Mouse (Mus musculus): ENCODE results near the gene Fgfr2. TPM values are rescaled to one million over a fixed set of nuclear protein-coding genes. Genes with fewer than 3 reads are reported as not detected.

Gene Fgfr2
- polyA plus RNA-seq, 1 experiment, result 1.7 TPM

- no peaks in the 10 kb centered on the region for H3K27me3 ChIP-seq (ENCODE audit: control insufficient read depth, insufficient read depth, insufficient read length)
- H3K79me3 ChIP-seq (ENCODE audit: low read depth), result no peaks in the 10 kb centered on the region
- no peak for TF ChIP-seq CTCF (IDR thresholded peaks at IDR 0.05; ENCODE audit: control insufficient read depth, insufficient read depth, insufficient read length)
- TF ChIP-seq FOSL1 (IDR thresholded peaks at IDR 0.05; ENCODE audit: insufficient read depth, low read length, poor library complexity, severe bottlenecking), result no peak
- no peak for TF ChIP-seq USF1 (IDR thresholded peaks at IDR 0.05; ENCODE audit: low read depth)
- TF ChIP-seq MAX (IDR thresholded peaks at IDR 0.05), result no peak
- TF ChIP-seq MYOG (IDR thresholded peaks at IDR 0.05; ENCODE audit: control insufficient read depth, extremely low read depth, insufficient read length), result no peak
- no peak for TF ChIP-seq MYOD1 (IDR thresholded peaks at IDR 0.05; ENCODE audit: control insufficient read depth, insufficient read length, low read depth)
- TF ChIP-seq CEBPB (IDR thresholded peaks at IDR 0.05; ENCODE audit: low read depth), result no peak
Measured at GRCm38 (mm10) chr7:132468391-132468790, 654.8 kb downstream of the Fgfr2 start.

GRCm38 (mm10) chr7:132465897-132466296 is 657.3 kb downstream of the Fgfr2 start:
- Histone ChIP-seq H3K79me2 (ENCODE audit: control insufficient read depth, insufficient read depth) (no peaks in the 10 kb centered on the region), H3K36me3 (ENCODE audit: control insufficient read depth, insufficient read depth) (no peaks in the 10 kb centered on the region), H3K4me3 (ENCODE audit: insufficient read depth, poor library complexity, severe bottlenecking) (no peak overlapping the region), H3ac (ENCODE audit: control insufficient read depth, insufficient read length, low read depth) (no peak overlapping the region), H3K79me3 (ENCODE audit: low read depth) (no peaks in the 10 kb centered on the region), H3K27me3 (ENCODE audit: control insufficient read depth, insufficient read depth, insufficient read length) (no peaks in the 10 kb centered on the region)
- TF ChIP-seq FOSL1 (IDR thresholded peaks at IDR 0.05; ENCODE audit: insufficient read depth, low read length, poor library complexity, severe bottlenecking) (no peak), CEBPB (IDR thresholded peaks at IDR 0.05; ENCODE audit: low read depth) (no peak), MAX (IDR thresholded peaks at IDR 0.05) (no peak), USF1 (IDR thresholded peaks at IDR 0.05; ENCODE audit: low read depth) (no peak), MYOD1 (IDR thresholded peaks at IDR 0.05; ENCODE audit: control insufficient read depth, insufficient read length, low read depth) (no peak), MYOG (IDR thresholded peaks at IDR 0.05; ENCODE audit: control insufficient read depth, extremely low read depth, insufficient read length) (no peak), CTCF (IDR thresholded peaks at IDR 0.05; ENCODE audit: control insufficient read depth, insufficient read depth, insufficient read length) (no peak)

More at GRCm38 (mm10) chr7:132468391-132468790, 654.8 kb downstream of the Fgfr2 start:
- Histone ChIP-seq H3K4me3 (ENCODE audit: insufficient read depth, poor library complexity, severe bottlenecking) (no peak overlapping the region), H3ac (ENCODE audit: control insufficient read depth, insufficient read length, low read depth) (no peak overlapping the region), H3K79me2 (ENCODE audit: control insufficient read depth, insufficient read depth) (no peaks in the 10 kb centered on the region), H3K36me3 (ENCODE audit: control insufficient read depth, insufficient read depth) (no peaks in the 10 kb centered on the region)

- H3K4me3 ChIP-seq (ENCODE audit: insufficient read depth, poor library complexity, severe bottlenecking), result no peak overlapping the region
- H3K36me3 ChIP-seq (ENCODE audit: control insufficient read depth, insufficient read depth), result no peaks in the 10 kb centered on the region
- H3K79me2 ChIP-seq (ENCODE audit: control insufficient read depth, insufficient read depth), result no peaks in the 10 kb centered on the region
- H3K79me3 ChIP-seq (ENCODE audit: low read depth), result no peaks in the 10 kb centered on the region
- H3ac ChIP-seq (ENCODE audit: control insufficient read depth, insufficient read length, low read depth), result no peak overlapping the region
- H3K27me3 ChIP-seq (ENCODE audit: control insufficient read depth, insufficient read depth, insufficient read length), result no peaks in the 10 kb centered on the region
- TF ChIP-seq MAX (IDR thresholded peaks at IDR 0.05) (no peak), CTCF (IDR thresholded peaks at IDR 0.05; ENCODE audit: control insufficient read depth, insufficient read depth, insufficient read length) (no peak), MYOG (IDR thresholded peaks at IDR 0.05; ENCODE audit: control insufficient read depth, extremely low read depth, insufficient read length) (no peak), MYOD1 (IDR thresholded peaks at IDR 0.05; ENCODE audit: control insufficient read depth, insufficient read length, low read depth) (no peak)
Measured at GRCm38 (mm10) chr7:132464894-132465293, 658.3 kb downstream of the Fgfr2 start.

GRCm38 (mm10) chr7:132458493-132458892 is 664.7 kb downstream of the Fgfr2 start:
- Histone ChIP-seq H3K27me3 (ENCODE audit: control insufficient read depth, insufficient read depth, insufficient read length) (no peaks in the 10 kb centered on the region), H3K4me3 (ENCODE audit: insufficient read depth, poor library complexity, severe bottlenecking) (no peak overlapping the region), H3K79me3 (ENCODE audit: low read depth) (no peaks in the 10 kb centered on the region), H3ac (ENCODE audit: control insufficient read depth, insufficient read length, low read depth) (no peak overlapping the region), H3K36me3 (ENCODE audit: control insufficient read depth, insufficient read depth) (no peaks in the 10 kb centered on the region), H3K79me2 (ENCODE audit: control insufficient read depth, insufficient read depth) (no peaks in the 10 kb centered on the region)
- TF ChIP-seq CEBPB (IDR thresholded peaks at IDR 0.05; ENCODE audit: low read depth), result no peak
- no peak for TF ChIP-seq MAX (IDR thresholded peaks at IDR 0.05)
- TF ChIP-seq CTCF (IDR thresholded peaks at IDR 0.05; ENCODE audit: control insufficient read depth, insufficient read depth, insufficient read length), result no peak
- TF ChIP-seq FOSL1 (IDR thresholded peaks at IDR 0.05; ENCODE audit: insufficient read depth, low read length, poor library complexity, severe bottlenecking), result no peak
- no peak for TF ChIP-seq USF1 (IDR thresholded peaks at IDR 0.05; ENCODE audit: low read depth)
- no peak for TF ChIP-seq MYOD1 (IDR thresholded peaks at IDR 0.05; ENCODE audit: control insufficient read depth, insufficient read length, low read depth)
- no peak for TF ChIP-seq MYOG (IDR thresholded peaks at IDR 0.05; ENCODE audit: control insufficient read depth, extremely low read depth, insufficient read length)

- Histone ChIP-seq H3ac (ENCODE audit: control insufficient read depth, insufficient read length, low read depth) (no peak overlapping the region), H3K4me3 (ENCODE audit: insufficient read depth, poor library complexity, severe bottlenecking) (no peak overlapping the region), H3K27me3 (ENCODE audit: control insufficient read depth, insufficient read depth, insufficient read length) (no peaks in the 10 kb centered on the region), H3K79me2 (ENCODE audit: control insufficient read depth, insufficient read depth) (no peaks in the 10 kb centered on the region), H3K79me3 (ENCODE audit: low read depth) (no peaks in the 10 kb centered on the region), H3K36me3 (ENCODE audit: control insufficient read depth, insufficient read depth) (no peaks in the 10 kb centered on the region)
- TF ChIP-seq USF1 (IDR thresholded peaks at IDR 0.05; ENCODE audit: low read depth) (no peak), CTCF (IDR thresholded peaks at IDR 0.05; ENCODE audit: control insufficient read depth, insufficient read depth, insufficient read length) (no peak), MAX (IDR thresholded peaks at IDR 0.05) (no peak), MYOD1 (IDR thresholded peaks at IDR 0.05; ENCODE audit: control insufficient read depth, insufficient read length, low read depth) (no peak), CEBPB (IDR thresholded peaks at IDR 0.05; ENCODE audit: low read depth) (no peak), MYOG (IDR thresholded peaks at IDR 0.05; ENCODE audit: control insufficient read depth, extremely low read depth, insufficient read length) (no peak), FOSL1 (IDR thresholded peaks at IDR 0.05; ENCODE audit: insufficient read depth, low read length, poor library complexity, severe bottlenecking) (no peak)
Measured at GRCm38 (mm10) chr7:132455071-132455720, 668.0 kb downstream of the Fgfr2 start.
